Mouse (Mus musculus): Measurements from ENCODE around the gene E2f6. TPM values are rescaled to one million over a fixed set of nuclear protein-coding genes. Genes with fewer than 3 reads are reported as not detected.

E2f6 gene
- 28.0 and 28.6 TPM in 2 replicates for polyA plus RNA-seq (2015; fragmentation: Nextera tagmentation; extraction: Ambion mirVana)

DNA sequence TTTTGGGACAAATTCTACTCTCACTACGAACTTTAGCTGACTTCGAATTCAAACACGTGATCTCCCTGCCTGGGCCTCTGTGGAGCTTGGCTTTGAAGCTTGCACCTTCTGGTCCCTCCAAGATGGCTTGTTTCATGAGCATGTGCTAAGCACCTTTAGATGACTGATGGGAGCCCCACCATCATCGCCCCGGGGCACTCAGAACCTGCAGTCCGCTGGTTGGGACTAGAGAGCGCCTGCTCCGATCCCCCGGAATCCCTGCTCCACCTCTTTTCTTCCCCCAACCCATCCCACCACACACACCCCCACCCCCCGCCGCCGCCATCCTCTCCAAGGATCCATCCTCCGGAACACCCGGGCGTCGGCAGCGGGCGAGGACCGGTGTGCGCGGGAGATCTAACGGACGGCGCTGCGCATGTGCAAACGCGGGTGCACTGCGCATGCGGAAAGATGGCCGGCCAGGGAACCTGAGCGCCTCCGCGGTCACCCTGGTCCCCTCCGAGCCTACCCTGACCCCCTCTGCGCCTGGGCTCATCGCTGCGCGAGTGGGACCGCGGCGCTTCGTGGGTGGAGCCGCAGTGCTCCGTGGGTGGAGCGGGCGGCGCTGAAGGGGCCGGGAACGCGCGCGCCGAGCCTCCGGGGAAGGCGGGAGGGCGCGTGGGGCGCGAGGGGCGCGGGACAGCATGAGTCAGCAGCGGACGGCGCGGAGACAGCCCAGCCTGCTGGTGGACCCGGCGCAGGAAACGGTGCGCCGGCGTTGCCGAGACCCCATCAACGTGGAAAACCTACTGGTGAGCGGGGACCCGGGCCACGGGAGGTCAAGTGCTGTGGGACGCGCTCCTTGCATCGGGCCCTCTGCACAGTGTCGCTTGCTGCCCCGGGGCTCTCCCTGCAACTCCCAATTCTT, at the start of gene E2f6:
TSS of gene E2f6 (plus strand) at position 439 of the 907 bp plus-strand sequence.
- ATAC-seq: peak; percentile 91
- Histone ChIP-seq H3K9ac (replicated peaks; ENCODE audit: low read depth, low read length) (peak within 1 kb of the TSS; percentile 96), H3K27me3 (replicated peaks; ENCODE audit: control insufficient read depth, insufficient read depth, low read length) (peaks cover 17% of the 10 kb centered on the region), H3K36me3 (ENCODE audit: control insufficient read depth, insufficient read depth) (no peaks in the 10 kb centered on the region), H3K4me1 (replicated peaks; ENCODE audit: control insufficient read depth, insufficient read depth, low read length) (peaks cover 14% of the 10 kb centered on the region), H3K4me3 (replicated peaks; ENCODE audit: low read length) (peak within 1 kb of the TSS; percentile 87), H3K9me3 (ENCODE audit: control insufficient read depth, low read length) (no peaks in the 10 kb centered on the region), H3K27ac (ENCODE audit: low read length) (no peak within 1 kb of the TSS; the same call in 1 of the 2 replicates), H3K4me2 (ENCODE audit: low read length) (peak within 1 kb of the TSS; percentile 76)
- 6% methylated on average over 77 of the region's 81 CpGs for WGBS

DNA sequence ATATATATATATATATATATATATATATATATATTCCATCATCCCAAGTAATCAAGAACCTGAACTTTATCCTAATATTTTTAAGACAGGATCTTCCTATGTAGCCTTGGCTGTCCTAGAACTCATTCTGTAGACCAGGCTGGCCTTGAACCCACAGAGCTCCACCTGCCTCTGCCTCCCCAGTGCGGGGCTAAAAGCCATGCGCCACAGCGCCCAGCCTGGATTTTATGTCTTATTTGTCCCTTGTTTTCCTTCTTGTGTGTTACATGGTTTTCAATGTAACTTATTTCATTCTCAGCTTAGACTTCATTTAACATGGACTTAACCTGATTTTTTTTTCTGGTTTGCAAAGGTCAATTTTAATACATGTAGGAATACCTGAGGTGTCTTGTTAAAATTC, 49.3 kb upstream of the E2f6 start:
- H3K27me3 ChIP-seq (replicated peaks; ENCODE audit: control insufficient read depth, insufficient read depth, low read length): no peaks in the 10 kb centered on the region
- H3K9me3 ChIP-seq (ENCODE audit: control insufficient read depth, low read length): no peaks in the 10 kb centered on the region
- H3K4me3 ChIP-seq (replicated peaks; ENCODE audit: low read length): no peak overlapping the region
- no peak for ATAC-seq
- no peak overlapping the region for H3K27ac ChIP-seq (ENCODE audit: low read length)
- H3K4me1 ChIP-seq (replicated peaks; ENCODE audit: control insufficient read depth, insufficient read depth, low read length): no peaks in the 10 kb centered on the region
- 97% methylated on average over 3 of the region's 3 CpGs for WGBS
- no peaks in the 10 kb centered on the region for H3K36me3 ChIP-seq (ENCODE audit: control insufficient read depth, insufficient read depth)
- H3K4me2 ChIP-seq (ENCODE audit: low read length): no peak overlapping the region
- H3K9ac ChIP-seq (replicated peaks; ENCODE audit: low read depth, low read length): no peak overlapping the region

DNA sequence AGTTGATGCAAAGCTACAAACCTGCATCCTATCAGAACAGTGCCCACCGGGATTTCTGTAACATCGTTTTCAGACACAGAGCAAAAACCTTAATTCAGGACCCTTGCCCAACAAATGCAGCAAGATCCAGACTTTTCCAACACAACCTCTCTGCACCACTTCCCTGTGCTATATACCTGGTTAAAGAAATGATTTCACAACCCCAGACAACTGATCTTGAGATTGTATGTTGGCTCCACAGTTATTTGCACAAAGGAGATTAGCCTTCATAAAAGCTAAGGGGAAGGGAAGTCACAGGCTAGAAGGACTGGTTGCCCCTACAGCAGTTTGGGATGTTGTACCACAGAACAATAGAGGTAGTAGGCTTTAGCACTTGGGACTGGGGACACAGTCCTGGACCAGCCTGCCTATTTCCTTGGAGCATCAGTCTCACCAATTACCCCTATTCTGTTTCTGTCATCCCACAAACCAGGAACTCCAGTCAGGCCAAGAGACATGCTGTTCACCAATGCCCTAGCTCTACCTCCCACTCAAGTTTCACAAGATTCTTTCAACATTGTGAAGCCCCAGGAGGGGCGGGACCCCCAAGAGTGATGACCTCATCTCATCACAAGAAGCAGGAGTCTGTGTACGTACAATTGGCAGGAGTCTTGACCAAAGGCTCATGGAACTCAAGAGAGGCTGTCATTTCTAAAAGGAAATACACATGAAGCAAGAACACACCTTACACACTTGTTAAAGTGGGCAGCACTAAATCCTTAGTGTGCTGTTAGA, 46.9 kb upstream of the E2f6 start:
- Histone ChIP-seq H3K4me2 (ENCODE audit: low read length) (no peak overlapping the region), H3K27ac (ENCODE audit: low read length) (no peak overlapping the region), H3K36me3 (ENCODE audit: control insufficient read depth, insufficient read depth) (no peaks in the 10 kb centered on the region), H3K9me3 (ENCODE audit: control insufficient read depth, low read length) (no peaks in the 10 kb centered on the region), H3K4me1 (replicated peaks; ENCODE audit: control insufficient read depth, insufficient read depth, low read length) (no peaks in the 10 kb centered on the region), H3K27me3 (replicated peaks; ENCODE audit: control insufficient read depth, insufficient read depth, low read length) (no peaks in the 10 kb centered on the region), H3K4me3 (replicated peaks; ENCODE audit: low read length) (no peak overlapping the region), H3K9ac (replicated peaks; ENCODE audit: low read depth, low read length) (no peak overlapping the region)
- WGBS: 83% methylated on average over 4 of the region's 4 CpGs
- ATAC-seq: no peak

DNA sequence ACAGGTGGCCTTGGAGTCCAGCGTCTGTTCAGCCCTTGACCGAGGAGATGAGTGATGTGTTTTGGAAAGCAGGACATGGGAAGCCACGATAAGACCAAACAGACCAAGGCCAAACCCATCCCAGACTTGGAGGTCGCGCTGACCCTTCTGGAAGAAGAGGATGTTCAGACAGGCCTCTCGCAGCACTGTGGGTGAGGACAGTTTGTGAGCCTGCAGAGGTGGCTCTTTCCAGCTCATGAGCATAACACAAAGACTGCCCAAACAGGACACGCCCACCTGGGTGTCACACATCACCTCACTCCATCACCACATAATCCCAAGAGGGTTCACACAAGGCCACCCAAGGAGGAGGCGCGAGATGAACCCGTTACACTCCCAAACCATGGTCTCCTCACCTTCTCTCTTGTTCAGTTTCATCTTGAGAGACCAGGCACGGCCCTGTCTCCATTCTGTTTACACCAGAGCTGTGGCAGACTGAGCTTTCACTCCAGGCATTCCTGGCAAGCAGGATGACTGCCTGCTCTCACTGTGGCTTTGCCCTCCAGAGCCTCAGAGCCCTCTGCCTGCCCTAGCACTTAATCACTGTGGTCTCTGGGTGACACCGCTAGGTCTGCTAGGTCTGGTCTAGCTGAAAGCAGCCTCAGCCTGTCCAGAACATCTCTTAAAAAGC, 45.9 kb upstream of the E2f6 start:
- Histone ChIP-seq H3K4me1 (replicated peaks; ENCODE audit: control insufficient read depth, insufficient read depth, low read length) (no peaks in the 10 kb centered on the region), H3K27me3 (replicated peaks; ENCODE audit: control insufficient read depth, insufficient read depth, low read length) (no peaks in the 10 kb centered on the region), H3K4me2 (ENCODE audit: low read length) (no peak overlapping the region), H3K9me3 (ENCODE audit: control insufficient read depth, low read length) (no peaks in the 10 kb centered on the region), H3K27ac (ENCODE audit: low read length) (no peak overlapping the region), H3K36me3 (ENCODE audit: control insufficient read depth, insufficient read depth) (no peaks in the 10 kb centered on the region), H3K9ac (replicated peaks; ENCODE audit: low read depth, low read length) (no peak overlapping the region), H3K4me3 (replicated peaks; ENCODE audit: low read length) (no peak overlapping the region)
- 89% methylated on average over 12 of the region's 12 CpGs for WGBS
- ATAC-seq: no peak

DNA sequence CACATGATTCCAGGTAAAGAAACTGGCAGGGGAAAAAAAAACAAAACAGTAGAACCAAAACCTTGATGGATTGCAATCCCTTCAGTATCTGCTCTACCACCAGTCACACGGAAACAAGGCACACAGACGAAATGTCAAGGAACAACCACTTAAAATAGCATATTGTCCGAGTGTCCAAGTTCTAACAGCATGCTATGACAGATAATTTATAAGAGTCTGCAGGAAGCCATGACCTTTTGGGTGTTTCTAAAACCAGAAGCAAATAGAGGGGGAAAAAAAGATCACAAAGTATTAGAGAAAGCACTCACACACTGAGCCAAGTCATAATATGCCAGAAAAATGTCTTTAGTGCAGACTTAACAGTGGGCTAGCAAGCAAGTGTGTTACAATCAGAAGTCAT, 42.5 kb upstream of the E2f6 start:
- Histone ChIP-seq H3K9ac (replicated peaks; ENCODE audit: low read depth, low read length) (no peak overlapping the region), H3K9me3 (ENCODE audit: control insufficient read depth, low read length) (no peaks in the 10 kb centered on the region), H3K27ac (ENCODE audit: low read length) (no peak overlapping the region), H3K36me3 (ENCODE audit: control insufficient read depth, insufficient read depth) (no peaks in the 10 kb centered on the region), H3K4me3 (replicated peaks; ENCODE audit: low read length) (no peak overlapping the region), H3K4me2 (ENCODE audit: low read length) (no peak overlapping the region), H3K27me3 (replicated peaks; ENCODE audit: control insufficient read depth, insufficient read depth, low read length) (no peaks in the 10 kb centered on the region), H3K4me1 (replicated peaks; ENCODE audit: control insufficient read depth, insufficient read depth, low read length) (no peaks in the 10 kb centered on the region)
- ATAC-seq: no peak
- 85% methylated on average over 3 of the region's 3 CpGs for WGBS

DNA sequence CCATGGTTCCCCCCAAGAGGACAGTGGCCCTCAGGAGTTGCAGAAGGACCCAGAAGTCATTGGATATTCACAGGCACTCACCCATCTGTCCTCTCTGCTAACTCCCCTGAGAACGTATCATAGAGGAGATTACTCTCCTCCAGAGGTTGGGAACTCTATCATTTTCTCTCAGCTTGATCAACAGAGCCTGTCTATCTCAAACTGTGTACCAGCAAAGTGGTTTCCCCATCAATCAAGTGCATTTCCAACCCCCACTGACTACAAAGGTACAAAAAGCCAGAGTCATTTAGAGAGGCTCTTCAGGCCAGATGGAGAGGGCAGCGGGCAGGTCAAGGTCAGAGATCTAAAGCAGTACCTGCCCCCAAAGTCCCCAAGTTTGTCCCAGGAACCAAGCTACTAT, 42.1 kb upstream of the E2f6 start:
- H3K4me1 ChIP-seq (replicated peaks; ENCODE audit: control insufficient read depth, insufficient read depth, low read length): no peaks in the 10 kb centered on the region
- H3K4me3 ChIP-seq (replicated peaks; ENCODE audit: low read length): no peak overlapping the region
- no peak overlapping the region for H3K27ac ChIP-seq (ENCODE audit: low read length)
- no peaks in the 10 kb centered on the region for H3K36me3 ChIP-seq (ENCODE audit: control insufficient read depth, insufficient read depth)
- 84% methylated on average over 2 of the region's 2 CpGs for WGBS
- no peak overlapping the region for H3K9ac ChIP-seq (replicated peaks; ENCODE audit: low read depth, low read length)
- no peak overlapping the region for H3K4me2 ChIP-seq (ENCODE audit: low read length)
- no peak for ATAC-seq
- no peaks in the 10 kb centered on the region for H3K9me3 ChIP-seq (ENCODE audit: control insufficient read depth, low read length)
- H3K27me3 ChIP-seq (replicated peaks; ENCODE audit: control insufficient read depth, insufficient read depth, low read length): no peaks in the 10 kb centered on the region

DNA sequence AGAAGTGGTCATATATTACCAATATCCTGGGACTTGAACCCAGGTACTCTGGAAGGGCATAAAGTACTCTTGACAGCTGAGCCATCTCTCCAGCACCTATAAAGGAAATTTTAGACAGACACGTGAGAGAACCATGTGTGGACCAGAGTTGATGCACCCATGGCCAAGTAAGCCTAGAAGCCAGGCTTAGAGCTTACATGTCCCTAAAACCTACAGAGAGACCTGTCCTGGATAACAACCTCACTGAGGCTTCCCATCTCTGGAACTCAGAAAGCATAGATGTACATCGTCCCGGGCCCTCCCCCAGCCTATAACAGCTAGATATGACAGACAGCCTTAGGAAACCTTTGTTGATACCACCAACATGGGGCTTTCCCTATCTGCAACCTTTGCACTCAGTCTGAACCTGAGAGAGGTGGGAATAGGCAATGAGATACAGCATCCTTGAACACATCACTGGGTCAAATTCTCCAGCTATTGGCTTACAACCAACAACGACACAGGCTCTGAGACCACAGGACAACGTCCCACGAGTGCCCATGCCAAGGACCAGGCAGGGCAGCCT, 41.1 kb upstream of the E2f6 start:
- WGBS: 93% methylated on average over 6 of the region's 6 CpGs
- ATAC-seq: no peak
- H3K4me1 ChIP-seq (replicated peaks; ENCODE audit: control insufficient read depth, insufficient read depth, low read length): no peaks in the 10 kb centered on the region
- H3K9ac ChIP-seq (replicated peaks; ENCODE audit: low read depth, low read length): no peak overlapping the region
- H3K27ac ChIP-seq (ENCODE audit: low read length): no peak overlapping the region
- H3K4me2 ChIP-seq (ENCODE audit: low read length): no peak overlapping the region
- no peaks in the 10 kb centered on the region for H3K27me3 ChIP-seq (replicated peaks; ENCODE audit: control insufficient read depth, insufficient read depth, low read length)
- no peaks in the 10 kb centered on the region for H3K36me3 ChIP-seq (ENCODE audit: control insufficient read depth, insufficient read depth)
- no peaks in the 10 kb centered on the region for H3K9me3 ChIP-seq (ENCODE audit: control insufficient read depth, low read length)
- no peak overlapping the region for H3K4me3 ChIP-seq (replicated peaks; ENCODE audit: low read length)

DNA sequence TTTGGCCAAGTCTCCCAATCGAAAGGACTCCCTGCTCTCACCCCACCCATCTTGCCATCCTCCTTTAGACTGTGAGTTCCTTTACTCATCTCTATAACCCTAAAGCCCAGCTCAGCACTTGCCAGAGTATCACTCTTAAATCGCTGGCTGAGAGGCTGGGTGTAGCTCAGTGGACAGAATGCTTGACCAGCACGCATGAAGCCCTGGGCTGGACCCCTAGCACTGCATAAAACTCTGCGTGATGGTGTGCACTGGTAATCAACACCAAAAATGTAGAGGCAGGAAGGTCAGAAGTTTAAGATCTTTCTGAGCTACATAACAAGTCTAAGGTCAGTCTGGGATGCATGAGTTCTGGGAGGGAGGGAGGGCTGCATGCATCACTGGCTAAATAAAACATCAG, 36.2 kb upstream of the E2f6 start:
- Histone ChIP-seq H3K27ac (ENCODE audit: low read length) (no peak overlapping the region), H3K9me3 (ENCODE audit: control insufficient read depth, low read length) (no peaks in the 10 kb centered on the region), H3K4me2 (ENCODE audit: low read length) (no peak overlapping the region), H3K27me3 (replicated peaks; ENCODE audit: control insufficient read depth, insufficient read depth, low read length) (no peaks in the 10 kb centered on the region), H3K4me1 (replicated peaks; ENCODE audit: control insufficient read depth, insufficient read depth, low read length) (no peaks in the 10 kb centered on the region), H3K9ac (replicated peaks; ENCODE audit: low read depth, low read length) (no peak overlapping the region), H3K4me3 (replicated peaks; ENCODE audit: low read length) (no peak overlapping the region), H3K36me3 (ENCODE audit: control insufficient read depth, insufficient read depth) (no peaks in the 10 kb centered on the region)
- ATAC-seq: no peak
- 94% methylated on average over 4 of the region's 4 CpGs for WGBS

DNA sequence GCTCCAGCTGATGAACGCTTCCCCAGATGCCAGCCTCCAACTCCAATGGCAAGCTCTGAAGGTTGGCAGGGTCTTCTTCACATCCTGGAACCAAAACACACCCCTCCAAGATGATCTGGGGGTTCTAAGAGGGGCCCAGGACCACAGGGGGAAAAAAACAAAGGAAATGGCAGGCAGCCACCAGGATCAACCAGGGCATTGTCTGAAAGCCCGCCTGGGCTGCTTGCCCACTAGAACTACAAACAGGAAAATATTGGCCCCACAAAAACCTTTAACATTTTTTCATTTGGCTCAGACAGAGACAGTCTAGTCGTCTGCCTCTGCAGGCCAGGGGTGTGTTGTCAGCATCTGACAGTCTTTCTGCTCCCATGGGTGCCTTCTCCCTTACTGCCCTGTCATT, 35.4 kb upstream of the E2f6 start:
- Histone ChIP-seq H3K4me3 (replicated peaks; ENCODE audit: low read length) (no peak overlapping the region), H3K4me2 (ENCODE audit: low read length) (no peak overlapping the region), H3K36me3 (ENCODE audit: control insufficient read depth, insufficient read depth) (no peaks in the 10 kb centered on the region), H3K27ac (ENCODE audit: low read length) (no peak overlapping the region), H3K9me3 (ENCODE audit: control insufficient read depth, low read length) (no peaks in the 10 kb centered on the region), H3K9ac (replicated peaks; ENCODE audit: low read depth, low read length) (no peak overlapping the region), H3K4me1 (replicated peaks; ENCODE audit: control insufficient read depth, insufficient read depth, low read length) (no peaks in the 10 kb centered on the region), H3K27me3 (replicated peaks; ENCODE audit: control insufficient read depth, insufficient read depth, low read length) (no peaks in the 10 kb centered on the region)
- no peak for ATAC-seq
- 52% methylated on average over 3 of the region's 3 CpGs for WGBS
